Mouse (Mus musculus) midbrain, embryonic 10.5 days (tissue): Measurements from ENCODE around the gene Gm4559. TPM values are rescaled to one million over a fixed set of nuclear protein-coding genes. Genes with fewer than 3 reads are reported as not detected.
A peak's percentile ranks its signal among the peaks of the same experiment; 100 is the strongest.
"Not testable (repeated sequence)": the region's sequence is repeated elsewhere in the genome, so short reads cannot be mapped to it uniquely, and the experiment has no call there.

Experiments used
- DNase-seq: peaks from one replicate; pipeline ENCODE4 v3.0.0-alpha.2; 2017; ENCODE audit warnings: low spot score
- H3K27ac ChIP-seq: fragments of 300-500 bp; sonication (generic); replicated peaks from 2 replicates; pipeline ENCODE4 v1.5.1; 2016; ENCODE audit warnings: mild to moderate bottlenecking
- H3K27me3 ChIP-seq: fragments of 300-500 bp; sonication (generic); 2 replicates; pipeline ENCODE4 v1.6.1; 2016; ENCODE audit warnings: low read depth, mild to moderate bottlenecking; ENCODE audit not compliant: poor library complexity, severe bottlenecking
- H3K36me3 ChIP-seq: fragments of 300-500 bp; sonication (generic); 2 replicates; pipeline ENCODE4 v1.6.1; 2016; ENCODE audit warnings: mild to moderate bottlenecking, moderate library complexity
- H3K4me1 ChIP-seq: fragments of 300-500 bp; sonication (generic); 2 replicates; pipeline ENCODE4 v1.6.1; 2016
- H3K4me3 ChIP-seq: fragments of 300-500 bp; sonication (generic); 2 replicates; pipeline ENCODE4 v1.5.1; 2016; ENCODE audit warnings: mild to moderate bottlenecking, moderate library complexity
- H3K9me3 ChIP-seq: fragments of 300-500 bp; sonication (generic); replicated peaks from 2 replicates; pipeline ENCODE4 v1.6.1; 2016; ENCODE audit warnings: mild to moderate bottlenecking
- WGBS: fragments of 180-500 bp; shearing (Covaris S2); methylation state at CpG from one replicate; pipeline ENCODE4 v1.1.7; 2016; 5-methylcytosine and 5-hydroxymethylcytosine counted together
- polyA plus RNA-seq: library from polyadenylated mRNA; unstranded; fragments of >200 nt; fragmentation: Nextera tagmentation; extraction: Ambion mirVana; gene quantifications from 2 replicates; pipeline ENCODE4 v1.2.1, GENCODE M21; 2016

Gm4559 gene
- polyA plus RNA-seq, 1 experiment from 2014 or later, result not detected

DNA sequence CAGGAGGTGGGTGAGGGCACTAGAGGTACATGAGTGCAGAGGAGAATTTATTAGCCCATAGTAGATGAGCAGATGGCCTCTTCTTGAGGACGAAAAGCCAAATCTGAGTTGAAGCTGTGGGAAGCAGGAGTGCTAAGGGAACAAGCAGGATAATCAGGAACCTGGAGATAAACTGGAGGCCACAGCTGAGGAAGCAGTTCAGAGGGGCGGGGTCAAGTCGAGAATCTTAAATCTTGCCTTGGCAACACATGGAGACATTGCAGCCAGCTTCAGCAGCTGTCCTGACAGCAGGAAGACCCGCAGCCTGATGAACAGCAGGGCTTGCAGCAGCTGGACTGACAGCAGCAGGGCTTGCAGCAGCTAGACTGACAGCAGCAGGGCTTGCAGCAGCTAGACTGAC, 21.9 kb upstream of the Gm4559 start:
- WGBS, result 40% methylated on average over 4 of the region's 4 CpGs
- H3K4me1 ChIP-seq, DNase-seq: not testable (repeated sequence)

GRCm38 (mm10) chr7:142295418-142295817, 21.3 kb upstream of the Gm4559 start:
- H3K36me3 ChIP-seq, result no peaks in the 10 kb centered on the region
- no peak for DNase-seq
- H3K27me3 ChIP-seq, result 0 out of 2 replicates have a peak, but pooled peaks cover under 1% of the 10 kb centered on the region
- H3K27ac ChIP-seq, result no peak overlapping the region
- no peak overlapping the region for H3K4me3 ChIP-seq
- no peaks in the 10 kb centered on the region for H3K4me1 ChIP-seq
- H3K9me3 ChIP-seq, result no peaks in the 10 kb centered on the region

More for the DNA sequence above, 21.9 kb upstream of the Gm4559 start:
- not testable (repeated sequence) for H3K27ac ChIP-seq, H3K36me3 ChIP-seq, H3K9me3 ChIP-seq, H3K27me3 ChIP-seq, H3K4me3 ChIP-seq

GRCm38 (mm10) chr7:142293851-142294250, 19.7 kb upstream of the Gm4559 start:
- peak; percentile 34 for DNase-seq
- H3K4me3 ChIP-seq, H3K9me3 ChIP-seq, H3K36me3 ChIP-seq, H3K27me3 ChIP-seq, H3K27ac ChIP-seq, H3K4me1 ChIP-seq: not testable (repeated sequence)
- 2% methylated on average over 2 of the region's 2 CpGs for WGBS

- Histone ChIP-seq H3K4me1 (peaks cover 21% of the 10 kb centered on the region), H3K27me3 (peaks cover 43% of the 10 kb centered on the region)
- not testable (repeated sequence) for H3K9me3 ChIP-seq, H3K36me3 ChIP-seq, H3K27ac ChIP-seq, DNase-seq, H3K4me3 ChIP-seq
- WGBS, result 82% methylated on average over 9 of the region's 9 CpGs
Observed at GRCm38 (mm10) chr7:142285910-142286612, 11.9 kb upstream of the Gm4559 start.

DNA sequence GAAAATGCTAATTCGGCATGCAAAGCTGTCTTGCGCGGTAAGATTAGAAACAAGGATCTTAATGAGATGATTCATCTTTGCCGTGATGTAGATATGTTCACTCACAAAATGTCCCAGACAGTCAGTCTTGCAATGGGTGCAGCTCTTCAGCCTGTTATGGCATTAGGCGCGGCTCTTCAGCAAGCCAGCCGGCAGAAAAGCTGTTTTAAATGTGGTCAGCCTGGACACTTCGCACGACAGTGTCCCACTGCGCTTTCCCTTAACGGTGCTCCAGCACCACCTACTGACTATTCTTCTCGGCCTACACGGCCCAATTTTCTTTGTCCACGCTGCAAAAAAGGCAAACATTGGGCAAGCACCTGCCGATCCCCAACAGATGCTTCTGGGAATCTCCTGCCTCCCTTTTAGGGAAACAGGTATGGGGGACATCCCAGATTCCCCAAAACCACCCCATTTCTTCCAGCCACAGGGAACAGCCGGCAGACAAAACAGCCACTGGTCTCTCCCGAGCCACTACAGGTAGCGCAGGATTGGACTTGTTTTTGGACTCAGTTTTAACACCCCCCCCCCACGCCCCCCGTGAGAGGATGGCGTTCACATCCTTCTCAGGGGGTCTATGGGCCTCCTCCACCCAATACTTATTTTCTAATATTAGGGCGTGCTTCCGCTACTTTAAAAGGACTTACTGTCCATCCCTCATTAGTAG, 11.1 kb upstream of the Gm4559 start:
- 21% methylated on average over 23 of the region's 23 CpGs for WGBS
- H3K4me1 ChIP-seq, result peaks cover 21% of the 10 kb centered on the region
- H3K27ac ChIP-seq, result peak overlapping the region; percentile 89
- H3K4me3 ChIP-seq, result peak overlapping the region; percentile 67
- peaks cover 44% of the 10 kb centered on the region for H3K27me3 ChIP-seq
- no peaks in the 10 kb centered on the region for H3K9me3 ChIP-seq
- DNase-seq, result peak; percentile 48
- no peaks in the 10 kb centered on the region for H3K36me3 ChIP-seq

GRCm38 (mm10) chr7:142284615-142285080, 10.5 kb upstream of the Gm4559 start:
- no peaks in the 10 kb centered on the region for H3K36me3 ChIP-seq
- peaks cover 21% of the 10 kb centered on the region for H3K4me1 ChIP-seq
- peak overlapping the region; percentile 89 for H3K27ac ChIP-seq
- WGBS, result under 1% methylated on average over 19 of the region's 19 CpGs
- peak; percentile 93 for DNase-seq
- H3K27me3 ChIP-seq, result peaks cover 48% of the 10 kb centered on the region
- H3K4me3 ChIP-seq, result peak overlapping the region; percentile 67
- no peaks in the 10 kb centered on the region for H3K9me3 ChIP-seq

- H3K27ac ChIP-seq, result peak overlapping the region; percentile 89
- under 1% methylated on average over 38 of the region's 38 CpGs for WGBS
- H3K4me1 ChIP-seq, result peaks cover 21% of the 10 kb centered on the region
- H3K27me3 ChIP-seq, result peaks cover 48% of the 10 kb centered on the region
- H3K36me3 ChIP-seq, result no peaks in the 10 kb centered on the region
- peak overlapping the region; percentile 67 for H3K4me3 ChIP-seq
- H3K9me3 ChIP-seq, result no peaks in the 10 kb centered on the region
- peak; percentile 77 for DNase-seq
Observed at GRCm38 (mm10) chr7:142284023-142284591, 9.9 kb upstream of the Gm4559 start.

DNA sequence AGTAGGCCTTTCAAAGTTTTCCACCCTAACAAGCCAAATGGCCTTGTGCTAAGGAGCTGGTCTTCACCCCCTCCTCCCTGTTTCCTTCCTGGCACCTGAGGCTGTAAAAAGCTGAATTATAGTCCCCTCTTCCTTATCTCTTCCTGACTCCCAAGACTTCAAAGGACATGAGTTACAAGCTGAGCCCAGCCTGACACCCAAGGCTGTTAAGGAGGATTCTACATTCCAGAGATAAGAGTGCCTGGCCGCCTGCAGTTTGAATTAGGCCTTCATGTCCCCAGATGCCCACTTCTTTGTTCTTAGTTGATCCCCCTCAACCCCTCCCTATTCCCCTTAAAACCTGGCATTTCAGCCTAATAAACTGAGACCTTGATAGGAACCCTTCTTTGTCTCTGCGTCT, 8.7 kb upstream of the Gm4559 start:
- not testable (repeated sequence) for H3K36me3 ChIP-seq, H3K4me3 ChIP-seq, H3K27ac ChIP-seq, H3K9me3 ChIP-seq, DNase-seq
- Histone ChIP-seq H3K27me3 (peaks cover 48% of the 10 kb centered on the region), H3K4me1 (peaks cover 21% of the 10 kb centered on the region)
- 3% methylated on average over 2 of the region's 2 CpGs for WGBS

GRCm38 (mm10) chr7:142279291-142279690, 5.1 kb upstream of the Gm4559 start:
- Histone ChIP-seq H3K4me1 (peaks cover 13% of the 10 kb centered on the region), H3K27me3 (peaks cover 28% of the 10 kb centered on the region)
- H3K9me3 ChIP-seq, H3K27ac ChIP-seq, DNase-seq, H3K4me3 ChIP-seq, H3K36me3 ChIP-seq: not testable (repeated sequence)
- WGBS, result 57% methylated on average over 1 of the region's 1 CpGs

GRCm38 (mm10) chr7:142278183-142278582, 4.0 kb upstream of the Gm4559 start:
- H3K4me1 ChIP-seq, H3K27ac ChIP-seq: not testable (repeated sequence)
- WGBS, result 2% methylated on average over 3 of the region's 3 CpGs

DNA sequence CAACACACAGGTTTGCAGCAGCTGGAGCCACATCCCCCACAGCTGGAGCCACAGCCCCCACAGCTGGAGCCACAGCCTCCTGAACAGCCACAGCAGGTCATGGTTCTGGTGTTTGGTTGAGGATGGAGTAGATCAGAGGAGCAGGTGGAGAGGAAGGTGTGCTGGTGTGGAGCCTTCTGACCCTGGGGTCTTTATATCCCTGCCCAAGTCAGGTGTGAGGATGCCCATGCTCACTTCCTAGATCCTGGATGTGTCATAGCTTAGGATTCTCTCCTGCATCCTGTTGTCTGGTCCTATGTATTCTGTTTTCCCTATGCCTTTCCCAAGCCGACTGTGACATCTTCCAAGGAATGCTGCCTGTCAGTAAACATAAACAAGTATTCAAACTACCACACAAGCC, 15.9 kb downstream of the Gm4559 start, which contains the start of gene Gm2431:
TSS of gene Gm2431 (minus strand) at position 101 of the 400 bp plus-strand sequence.
- not testable (repeated sequence) for H3K27ac ChIP-seq, H3K27me3 ChIP-seq, H3K9me3 ChIP-seq, H3K4me1 ChIP-seq, DNase-seq, H3K36me3 ChIP-seq, H3K4me3 ChIP-seq
- 58% methylated on average over 1 of the region's 1 CpGs for WGBS

More at GRCm38 (mm10) chr7:142278183-142278582, 4.0 kb upstream of the Gm4559 start:
- H3K9me3 ChIP-seq, H3K36me3 ChIP-seq, H3K4me3 ChIP-seq: not testable (repeated sequence)
- peaks cover 21% of the 10 kb centered on the region for H3K27me3 ChIP-seq
- peak; percentile 52 for DNase-seq

GRCm38 (mm10) chr7:142255517-142255916, 18.6 kb downstream of the Gm4559 start:
- 0% methylated on average over 2 of the region's 2 CpGs for WGBS
- H3K27ac ChIP-seq, result no peak overlapping the region
- H3K36me3 ChIP-seq, result no peaks in the 10 kb centered on the region
- no peaks in the 10 kb centered on the region for H3K27me3 ChIP-seq
- H3K9me3 ChIP-seq, result no peaks in the 10 kb centered on the region
- no peak overlapping the region for H3K4me3 ChIP-seq
- no peaks in the 10 kb centered on the region for H3K4me1 ChIP-seq
- DNase-seq, result no peak

GRCm38 (mm10) chr7:142249824-142250223, 24.3 kb downstream of the Gm4559 start:
- Histone ChIP-seq H3K27me3 (no peaks in the 10 kb centered on the region), H3K36me3 (no peaks in the 10 kb centered on the region), H3K27ac (no peak overlapping the region), H3K4me3 (no peak overlapping the region), H3K9me3 (no peaks in the 10 kb centered on the region), H3K4me1 (no peaks in the 10 kb centered on the region)
- DNase-seq, result peak; percentile 35
- WGBS, result 3% methylated on average over 1 of the region's 1 CpGs
